Mouse (Mus musculus) cerebellum, postnatal 36 days (tissue): ENCODE measurements around the gene Lzts2.

ENCODE experiments used
- DNase-seq, 2 experiments: peaks; one replicate each; pipeline ENCODE4 v3.0.0; 2021 to 2022; ENCODE audit warnings: mixed read lengths in 2 of 2

Lzts2 gene

GRCm38 (mm10) chr19:45014335-45014971 lies at the start of gene Lzts2:
TSS of gene Lzts2 (plus strand) at chr19:45014414.
- DNase-seq: no peak

- no peak for DNase-seq
Measured at GRCm38 (mm10) chr19:44965978-44966377, 48.2 kb upstream of the Lzts2 start.

GRCm38 (mm10) chr19:44968329-44968728 lies 45.9 kb upstream of the Lzts2 start:
- DNase-seq: no peak

- no peak for DNase-seq
Measured at GRCm38 (mm10) chr19:44976636-44977035, 37.6 kb upstream of the Lzts2 start.

GRCm38 (mm10) chr19:44977148-44977547 lies 37.1 kb upstream of the Lzts2 start:
- no peak for DNase-seq

- DNase-seq: no peak
Measured at GRCm38 (mm10) chr19:44980787-44981186, 33.4 kb upstream of the Lzts2 start.

GRCm38 (mm10) chr19:44982477-44983115 lies 31.6 kb upstream of the Lzts2 start:
- DNase-seq: no peak

- DNase-seq: no peak
Measured at GRCm38 (mm10) chr19:44983366-44983765, 30.8 kb upstream of the Lzts2 start.

- DNase-seq: no peak
Measured at GRCm38 (mm10) chr19:44984420-44984819, 29.8 kb upstream of the Lzts2 start.

GRCm38 (mm10) chr19:44985159-44985988 lies 28.8 kb upstream of the Lzts2 start:
- no peak for DNase-seq

GRCm38 (mm10) chr19:44987004-44987403 lies 27.2 kb upstream of the Lzts2 start:
- DNase-seq: no peak

GRCm38 (mm10) chr19:44987851-44988250 lies 26.4 kb upstream of the Lzts2 start:
- no peak for DNase-seq

- DNase-seq: no peak
Measured at GRCm38 (mm10) chr19:44988321-44988720, 25.9 kb upstream of the Lzts2 start.

- peak; percentile 29 to 49 for DNase-seq
Measured at GRCm38 (mm10) chr19:44988831-44989566, 25.2 kb upstream of the Lzts2 start, which contains the start of gene Sema4g. TSS of gene Sema4g (plus strand) at chr19:44989101.

GRCm38 (mm10) chr19:44989567-44990495 lies 24.4 kb upstream of the Lzts2 start:
- DNase-seq: peak in 1 of 2 experiments; percentile 31

- DNase-seq: no peak
Measured at GRCm38 (mm10) chr19:44991031-44991430, 23.2 kb upstream of the Lzts2 start.

- DNase-seq: no peak
Measured at GRCm38 (mm10) chr19:44992246-44992645, 22.0 kb upstream of the Lzts2 start.

GRCm38 (mm10) chr19:44992712-44993111 lies 21.5 kb upstream of the Lzts2 start:
- DNase-seq: no peak

- DNase-seq: no peak
Measured at GRCm38 (mm10) chr19:44997786-44998185, 16.4 kb upstream of the Lzts2 start.

GRCm38 (mm10) chr19:44999647-45000046 lies 14.6 kb upstream of the Lzts2 start:
- DNase-seq: no peak

GRCm38 (mm10) chr19:45002301-45002700 lies 11.9 kb upstream of the Lzts2 start:
- DNase-seq: peak in 1 of 2 experiments; percentile 19
